Mouse (Mus musculus) brain, embryonic 18.5 days (tissue): ENCODE results near the gene Esp34.

ENCODE experiments used
- DNase-seq: peaks from one replicate; pipeline ENCODE4 v3.0.0-alpha.2; 2012; ENCODE audit warnings: low read depth, low spot score

The Esp34 gene

GRCm38 (mm10) chr17:38553892-38554291 is at the start of gene Esp34:
Gene Esp34 (plus strand): TSS chr17:38554192.
- DNase-seq, result no peak

- DNase-seq, result no peak
Observed at GRCm38 (mm10) chr17:38562527-38562926, 8.5 kb downstream of the Esp34 start.
